Mouse (Mus musculus): ENCODE results near the gene Ltk. TPM values are rescaled to one million over a fixed set of nuclear protein-coding genes. Genes with fewer than 3 reads are reported as not detected.

Ltk gene
- polyA plus RNA-seq, 1 experiment from 2014 or later, result 0.53 TPM

DNA sequence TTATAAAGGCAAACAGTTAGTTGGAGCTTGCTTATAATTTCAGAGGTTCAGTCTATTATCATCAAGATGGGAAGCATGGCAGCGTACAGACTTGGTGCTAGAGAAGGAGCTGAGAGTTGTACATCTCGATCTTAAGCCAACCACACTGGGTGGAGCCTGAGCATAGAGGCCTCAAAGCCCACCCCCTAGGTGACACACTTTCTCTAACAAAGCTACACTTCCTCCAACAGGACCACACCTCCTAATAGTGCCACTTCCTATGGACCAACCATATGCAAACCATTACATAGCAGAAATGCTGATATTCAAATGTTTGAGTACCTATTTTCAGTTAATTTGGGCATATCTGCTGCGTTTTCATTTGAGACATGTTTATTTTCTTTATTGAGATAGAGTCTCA, 50.2 kb downstream of the Ltk start:
- TF ChIP-seq CTCF (IDR thresholded peaks at IDR 0.05; ENCODE audit: low read depth), result no peak
- no peak overlapping the region for H3K4me3 ChIP-seq (replicated peaks; ENCODE audit: low read depth, low read length)
- no peaks in the 10 kb centered on the region for H3K27me3 ChIP-seq (ENCODE audit: insufficient read depth, low read length)
- H3K9me3 ChIP-seq (replicated peaks; ENCODE audit: low read length), result no peaks in the 10 kb centered on the region
- no peak for ATAC-seq (replicated peaks; ENCODE audit: low FRiP score, low read depth)
- H3K4me1 ChIP-seq (replicated peaks; ENCODE audit: insufficient read depth, low read length), result no peaks in the 10 kb centered on the region
- peaks cover 30% of the 10 kb centered on the region for H3K36me3 ChIP-seq (ENCODE audit: insufficient read depth, low read length)
- no peak overlapping the region for H3K4me2 ChIP-seq (ENCODE audit: low read length)
- no peak overlapping the region for H3K27ac ChIP-seq
- DNase-seq (ENCODE audit: low spot score), result no peak
- no peak overlapping the region for H3K9ac ChIP-seq (ENCODE audit: low read depth, low read length)
- WGBS, result 95% methylated on average over 3 of the region's 3 CpGs

GRCm38 (mm10) chr2:119707676-119708075, 52.6 kb downstream of the Ltk start:
- Histone ChIP-seq H3K4me1 (replicated peaks; ENCODE audit: insufficient read depth, low read length) (no peaks in the 10 kb centered on the region), H3K27ac (no peak overlapping the region), H3K4me3 (replicated peaks; ENCODE audit: low read depth, low read length) (no peak overlapping the region), H3K9ac (ENCODE audit: low read depth, low read length) (no peak overlapping the region), H3K4me2 (ENCODE audit: low read length) (no peak overlapping the region), H3K36me3 (ENCODE audit: insufficient read depth, low read length) (peaks cover 27% of the 10 kb centered on the region; the same call in 1 of the 2 replicates), H3K9me3 (replicated peaks; ENCODE audit: low read length) (no peaks in the 10 kb centered on the region), H3K27me3 (ENCODE audit: insufficient read depth, low read length) (no peaks in the 10 kb centered on the region)
- ATAC-seq (replicated peaks; ENCODE audit: low FRiP score, low read depth) (no peak), DNase-seq (ENCODE audit: low spot score) (no peak)
- WGBS, result 83% methylated on average over 3 of the region's 3 CpGs
- no peak for TF ChIP-seq CTCF (IDR thresholded peaks at IDR 0.05; ENCODE audit: low read depth)

GRCm38 (mm10) chr2:119703171-119703570, 57.1 kb downstream of the Ltk start:
- Histone ChIP-seq H3K9ac (ENCODE audit: low read depth, low read length) (no peak overlapping the region), H3K27me3 (ENCODE audit: insufficient read depth, low read length) (no peaks in the 10 kb centered on the region), H3K9me3 (replicated peaks; ENCODE audit: low read length) (no peaks in the 10 kb centered on the region), H3K27ac (no peak overlapping the region), H3K4me2 (ENCODE audit: low read length) (no peak overlapping the region), H3K4me1 (replicated peaks; ENCODE audit: insufficient read depth, low read length) (no peaks in the 10 kb centered on the region), H3K4me3 (replicated peaks; ENCODE audit: low read depth, low read length) (no peak overlapping the region), H3K36me3 (ENCODE audit: insufficient read depth, low read length) (peaks cover 15% of the 10 kb centered on the region; the same call in 1 of the 2 replicates)
- DNase-seq (ENCODE audit: low spot score), result no peak
- no peak for TF ChIP-seq CTCF (IDR thresholded peaks at IDR 0.05; ENCODE audit: low read depth)
- no peak for ATAC-seq (replicated peaks; ENCODE audit: low FRiP score, low read depth)
- 95% methylated on average over 2 of the region's 2 CpGs for WGBS

Other genes with a start within 250 kb of the Ltk start
- gene Exd1, start 212.8 kb downstream of the Ltk start, polyA plus RNA-seq (2015; fragmentation: Nextera tagmentation; extraction: Ambion mirVana), result 0.29 and 0.47 TPM in 2 replicates
- gene Chp1, start 212.7 kb downstream of the Ltk start, polyA plus RNA-seq (2015; fragmentation: Nextera tagmentation; extraction: Ambion mirVana), result 68.8 and 72.2 TPM in 2 replicates
- 31.9 and 38.7 TPM in 2 replicates for gene Nusap1, start 142.1 kb downstream of the Ltk start, polyA plus RNA-seq (2015; fragmentation: Nextera tagmentation; extraction: Ambion mirVana)
- 12.4 and 15.6 TPM in 2 replicates for gene Oip5, start 142.0 kb downstream of the Ltk start, polyA plus RNA-seq (2015; fragmentation: Nextera tagmentation; extraction: Ambion mirVana)
- 50.0 and 54.3 TPM in 2 replicates for gene Ndufaf1, start 97.6 kb downstream of the Ltk start, polyA plus RNA-seq (2015; fragmentation: Nextera tagmentation; extraction: Ambion mirVana)
- gene Rtf1, start 85.4 kb downstream of the Ltk start, polyA plus RNA-seq (2015; fragmentation: Nextera tagmentation; extraction: Ambion mirVana), result 37.6 and 39.0 TPM in 2 replicates
- 0.83 and 1.1 TPM in 2 replicates for gene Itpka, start 18.1 kb downstream of the Ltk start, polyA plus RNA-seq (2015; fragmentation: Nextera tagmentation; extraction: Ambion mirVana)
- 15.7 and 19.0 TPM in 2 replicates for gene Rpap1, start 27.1 kb upstream of the Ltk start, polyA plus RNA-seq (2015; fragmentation: Nextera tagmentation; extraction: Ambion mirVana)
- 7.7 and 9.7 TPM in 2 replicates for gene Tyro3, start 37.3 kb upstream of the Ltk start, polyA plus RNA-seq (2015; fragmentation: Nextera tagmentation; extraction: Ambion mirVana)
- 17.5 TPM in 2 replicates for gene Mga, start 136.8 kb upstream of the Ltk start, polyA plus RNA-seq (2015; fragmentation: Nextera tagmentation; extraction: Ambion mirVana)
- 1.9 and 2.0 TPM in 2 replicates for gene Mapkbp1, start 212.3 kb upstream of the Ltk start, polyA plus RNA-seq (2015; fragmentation: Nextera tagmentation; extraction: Ambion mirVana)

All from kidney, postnatal 0 days (tissue).